Mouse (Mus musculus): ENCODE measurements at regions not wholly inside any gene's neighbourhood (a gene's known extent, or its start where the extent isn't known, plus 50 kb on each side); places are given as distances from the start of the nearest gene placed in this dataset.
"Not testable (repeated sequence)": the region's sequence is repeated elsewhere in the genome, so short reads cannot be mapped to it uniquely, and the experiment has no call there.

DNA sequence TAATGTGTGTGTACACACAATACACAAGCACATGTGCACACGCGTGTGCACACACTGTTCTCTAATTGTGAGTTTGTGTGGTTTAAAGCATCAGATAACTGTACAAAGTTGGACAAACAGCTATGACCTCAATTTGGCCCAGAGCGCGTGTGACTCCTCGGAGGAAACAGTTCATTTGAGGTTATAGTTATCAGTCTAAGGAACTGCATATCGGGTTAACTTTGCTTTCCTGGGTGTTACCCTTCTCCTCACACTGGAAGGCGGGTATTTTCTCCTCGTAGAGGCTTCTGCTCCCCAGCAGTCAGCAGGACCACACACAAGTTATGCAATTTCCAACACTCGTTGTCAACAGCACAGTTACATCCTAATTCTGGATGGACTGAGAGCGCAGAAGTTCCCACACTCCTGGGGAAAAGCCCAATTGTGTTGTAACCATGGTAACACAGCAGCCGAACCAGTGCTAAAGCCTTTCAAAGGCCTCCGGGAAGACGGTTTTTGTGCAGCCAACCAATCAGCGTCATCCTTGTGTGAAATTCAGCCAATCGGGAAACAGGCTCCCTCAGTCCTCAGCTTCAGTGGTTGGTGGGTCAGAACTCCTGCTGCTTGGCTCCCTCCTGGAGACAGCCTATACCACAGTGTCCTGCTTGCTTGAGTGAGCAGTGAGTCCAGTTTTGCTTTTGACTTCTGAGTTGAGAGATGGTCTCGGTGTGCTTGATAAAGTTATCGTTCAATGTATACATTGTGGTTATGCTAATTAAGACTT, 198.6 kb upstream of the Hs6st1 start:
- DNase-seq, result peak; percentile 39

DNA sequence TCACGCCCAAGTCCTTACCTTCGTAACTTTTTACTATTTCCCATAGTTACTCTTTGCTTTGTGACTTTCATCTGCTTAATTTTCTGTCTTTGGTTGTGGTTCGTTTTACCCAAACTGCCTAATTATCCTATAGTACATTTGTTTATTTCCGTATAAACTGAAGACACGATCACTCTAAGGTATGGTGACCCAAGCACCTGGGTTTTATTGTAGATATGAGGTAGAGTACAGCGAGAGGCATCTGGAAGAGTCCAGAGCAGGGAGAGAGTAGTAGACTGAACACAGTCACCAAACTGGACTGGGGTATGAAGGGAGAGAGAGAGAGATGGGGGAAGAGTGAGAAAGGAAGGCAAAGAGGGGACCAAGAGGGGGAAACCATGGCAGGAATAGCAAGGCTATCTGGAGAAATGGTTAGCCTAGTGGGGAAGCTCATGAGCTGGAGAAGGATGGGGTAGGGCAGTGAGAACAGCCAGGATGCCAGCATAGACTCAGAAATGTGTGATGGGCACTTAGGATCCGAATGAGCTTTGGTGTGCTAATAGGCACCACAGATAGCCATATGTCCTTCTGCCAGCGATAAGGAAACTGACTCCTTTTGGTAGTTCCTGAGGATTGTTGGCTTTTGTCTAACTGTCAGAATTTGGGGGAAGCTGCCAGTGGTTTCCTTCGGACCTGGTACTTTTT, 197.9 kb upstream of the Hs6st1 start:
- DNase-seq, result no peak

DNA sequence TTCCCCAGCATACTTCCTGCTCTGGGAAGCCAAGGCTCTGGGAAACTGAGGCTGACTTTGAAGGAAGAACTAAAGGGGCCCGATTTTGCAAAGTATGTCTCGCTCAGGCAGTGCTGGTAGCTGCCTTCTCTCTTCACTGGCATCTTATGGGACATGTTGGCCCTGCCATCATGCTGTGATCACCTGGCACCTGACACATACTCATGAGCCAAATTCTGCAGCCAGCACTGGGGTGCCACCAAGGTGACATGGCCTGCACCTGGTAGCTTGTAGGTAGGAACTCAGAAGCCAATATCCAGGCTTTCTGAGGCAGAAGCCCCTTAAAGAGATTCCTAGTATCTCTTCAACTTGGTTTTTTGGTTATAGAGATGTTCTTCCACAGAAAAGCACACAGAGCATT, 195.2 kb upstream of the Hs6st1 start:
- no peak for DNase-seq

DNA sequence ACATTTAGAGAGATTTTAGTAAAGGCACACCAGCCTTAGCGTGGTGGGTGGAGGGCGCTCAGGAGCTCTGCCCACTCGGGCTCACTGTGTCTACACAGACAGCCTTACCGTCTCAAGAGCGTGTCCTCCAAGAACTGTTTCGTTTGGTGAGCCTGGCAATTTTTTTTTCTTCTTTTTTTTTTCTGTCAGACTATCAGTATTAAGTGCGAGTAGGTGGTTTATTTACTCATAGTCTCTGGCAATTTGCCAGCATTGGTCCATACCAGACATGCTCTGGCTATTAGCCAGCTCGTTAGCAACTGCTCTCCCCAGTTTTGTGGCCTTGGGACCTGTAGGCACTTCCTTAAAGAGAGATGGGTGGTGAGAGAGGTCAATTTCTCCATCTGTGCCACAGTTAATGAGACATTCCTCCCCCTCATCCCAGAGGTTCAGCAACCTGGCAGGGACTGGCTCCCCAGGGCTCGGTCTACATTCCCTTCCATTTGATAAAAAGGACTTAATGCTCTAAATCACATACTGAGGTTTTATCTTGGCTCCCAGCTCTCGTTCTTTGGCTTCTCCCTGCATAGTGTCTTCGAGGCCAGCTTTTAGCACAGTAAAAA, 192.9 kb upstream of the Hs6st1 start:
- DNase-seq, result no peak

DNA sequence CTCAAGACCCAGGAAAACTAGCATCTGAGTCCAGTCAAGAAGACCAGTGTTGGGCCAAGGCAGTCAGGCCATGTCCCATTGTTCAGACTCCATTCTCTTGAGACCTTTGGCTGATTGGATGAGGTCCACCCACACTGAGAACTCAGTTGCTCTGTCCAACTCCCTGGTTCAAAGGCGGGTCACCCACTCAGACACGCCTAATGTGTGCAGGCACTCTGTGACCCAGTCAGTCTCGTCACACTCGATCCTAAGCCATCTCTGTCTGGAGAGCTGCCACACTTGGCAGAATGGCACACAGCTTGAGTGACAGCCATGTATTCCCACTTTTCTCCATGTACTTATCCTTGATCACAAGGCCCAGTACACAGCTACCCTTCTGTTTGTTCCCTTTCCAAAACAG, 189.8 kb upstream of the Hs6st1 start:
- DNase-seq, result no peak

DNA sequence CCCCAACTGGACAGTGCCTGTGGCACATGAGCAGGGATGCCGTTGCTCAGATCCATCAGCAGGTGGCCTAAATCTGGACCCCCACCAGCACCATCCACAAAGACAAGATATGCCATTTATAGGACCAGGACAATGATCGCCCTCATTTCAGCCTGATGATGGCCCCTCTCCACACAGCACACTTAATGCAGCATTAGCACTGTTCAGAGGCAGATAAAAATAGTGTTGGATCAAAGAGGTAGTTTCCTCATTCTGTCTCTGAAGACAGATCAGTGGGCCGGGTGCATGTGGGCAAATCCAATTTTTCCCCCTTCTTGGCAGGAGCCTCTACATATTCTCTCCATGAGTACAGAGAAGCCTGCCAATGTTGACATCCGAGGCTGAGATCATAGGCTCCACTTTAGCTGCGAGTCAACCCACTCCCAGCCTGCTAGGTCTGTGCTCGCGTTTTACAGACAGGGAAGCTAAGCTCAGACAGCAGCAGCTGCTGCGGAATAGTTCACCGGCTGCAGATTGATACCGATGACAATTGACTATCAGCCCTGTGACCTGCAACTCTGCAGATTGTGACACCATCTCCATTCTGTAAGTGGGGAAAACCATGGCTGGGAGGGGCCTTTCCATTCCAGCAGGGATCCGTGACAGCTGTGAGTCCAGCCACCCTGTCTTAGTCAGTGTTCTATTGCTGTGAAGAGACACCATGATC, 188.7 kb upstream of the Hs6st1 start:
- peak; percentile 52 for DNase-seq

DNA sequence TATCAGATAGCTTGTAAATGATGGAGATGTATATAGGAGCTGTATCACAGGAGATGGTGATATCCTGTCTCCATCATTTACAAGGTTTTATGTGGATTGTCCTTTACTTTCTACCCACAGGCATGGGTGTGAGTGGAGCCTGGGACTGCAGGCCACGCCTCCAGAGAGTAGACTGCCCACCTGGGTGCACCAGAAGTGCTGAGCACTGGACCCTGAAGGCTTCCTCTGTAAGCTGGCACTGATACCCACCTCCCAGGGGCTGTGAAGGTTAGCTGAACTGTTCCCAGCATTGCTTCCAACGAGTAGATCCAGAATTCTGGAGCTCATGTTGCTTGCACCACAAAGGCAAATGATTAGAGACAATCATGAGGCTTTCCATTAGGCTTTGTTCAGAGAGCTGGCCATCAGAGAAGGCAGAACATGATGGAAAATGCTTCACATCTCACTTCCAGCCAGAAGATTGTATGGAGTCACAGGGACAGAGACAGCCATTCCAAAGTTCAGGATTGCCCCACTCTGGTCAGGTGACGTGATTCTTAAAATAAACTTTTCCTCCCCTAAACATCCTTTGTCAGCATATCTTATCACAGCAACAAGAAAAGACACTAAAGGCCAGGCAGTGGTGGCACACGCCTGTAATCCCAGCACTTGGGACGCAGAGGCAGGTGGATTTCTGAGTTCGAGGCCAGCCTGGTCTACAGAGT, 187.5 kb upstream of the Hs6st1 start:
- no peak for DNase-seq

DNA sequence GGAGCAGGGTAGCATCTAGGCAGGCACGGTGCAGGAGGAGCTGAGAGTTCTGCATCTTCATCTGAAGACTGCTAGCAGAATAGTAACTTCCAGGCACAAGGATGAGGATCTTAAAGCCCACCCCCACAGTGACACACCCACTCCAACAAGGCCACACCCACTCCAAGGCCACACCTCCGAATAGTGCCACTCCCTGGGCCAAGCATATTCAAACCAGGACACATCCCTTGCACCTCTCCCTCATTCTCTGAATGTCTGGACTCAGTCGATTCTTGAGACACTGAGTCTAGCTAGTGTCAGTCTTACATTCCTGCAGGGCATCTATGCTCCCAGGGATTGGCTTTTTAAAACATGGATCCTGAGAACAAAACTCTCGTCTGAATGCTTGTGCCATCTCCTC, 186.7 kb upstream of the Hs6st1 start:
- DNase-seq, result no peak

DNA sequence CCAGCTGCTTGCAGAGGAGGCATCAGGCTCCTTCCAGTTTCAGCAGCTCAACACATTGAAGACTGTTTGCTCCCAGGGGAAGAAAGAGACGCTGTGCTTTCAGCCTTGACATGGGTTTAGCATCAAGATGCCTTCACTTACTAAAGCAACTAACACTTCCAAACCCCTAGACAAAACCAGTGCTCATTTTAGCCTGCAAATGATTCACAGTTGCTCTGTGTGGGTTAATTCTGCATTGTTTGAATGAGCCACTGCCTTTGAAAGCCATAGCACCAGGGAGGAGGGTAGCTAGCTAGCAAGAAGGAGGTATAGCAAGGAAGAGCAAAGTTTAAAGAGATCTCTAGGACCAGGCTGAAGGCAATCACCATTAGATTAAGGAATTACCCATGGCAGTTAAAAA, 186.1 kb upstream of the Hs6st1 start:
- DNase-seq, result no peak

DNA sequence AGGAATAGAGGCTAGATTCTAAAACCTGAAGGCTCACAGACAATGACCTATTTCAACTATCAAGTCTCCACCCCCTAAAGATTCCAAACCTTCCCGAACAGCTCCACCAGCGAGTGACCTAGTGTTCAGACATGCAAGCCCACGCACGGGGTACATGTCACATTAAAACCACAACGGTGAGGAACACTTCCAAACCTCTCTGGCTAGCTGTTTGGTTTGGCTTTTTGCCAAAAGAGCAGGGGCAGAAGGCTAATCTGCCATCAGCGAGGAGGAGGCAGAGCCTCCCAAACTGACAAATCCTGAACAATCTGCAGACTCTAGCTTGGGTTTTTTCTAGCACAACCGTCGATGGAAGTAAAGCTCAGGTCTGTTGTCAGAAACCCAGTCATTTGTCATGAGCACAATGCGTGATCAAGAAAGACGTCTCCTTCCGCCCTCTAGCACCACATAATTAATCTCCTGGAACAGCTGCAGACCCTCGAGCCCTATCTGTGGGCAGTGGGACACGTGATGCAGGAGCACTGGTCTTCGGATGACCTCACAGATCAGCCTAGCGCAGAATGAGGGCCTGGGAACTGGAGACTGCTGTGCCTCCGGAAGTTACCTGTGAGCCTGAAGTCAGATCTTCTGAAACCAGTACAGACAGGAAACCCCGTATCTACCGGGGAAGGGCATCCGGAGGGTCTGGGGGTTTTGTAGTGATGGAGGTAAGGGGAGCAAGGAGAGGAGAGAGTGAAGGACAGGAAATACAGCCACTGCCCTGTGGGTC, 178.3 kb upstream of the Hs6st1 start:
- no peak for DNase-seq

DNA sequence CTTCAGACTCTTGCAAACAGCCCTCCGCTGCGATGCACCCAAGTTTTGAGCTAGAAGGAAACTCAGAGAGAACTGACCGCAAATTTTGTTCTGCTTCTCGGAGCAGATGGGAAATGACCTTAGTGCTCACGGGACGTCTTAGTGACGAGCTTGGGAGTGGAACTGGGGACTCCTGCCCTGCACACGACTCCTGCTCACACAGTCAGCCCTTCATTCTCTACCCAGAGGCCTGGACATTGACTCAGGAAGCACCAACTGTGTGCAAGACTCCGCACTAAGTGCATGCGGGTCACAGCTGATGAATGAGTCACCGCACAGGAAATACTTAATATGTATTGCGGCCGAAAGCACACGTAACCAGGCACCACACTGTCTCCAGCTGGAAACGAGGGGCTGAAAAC, 177.7 kb upstream of the Hs6st1 start:
- no peak for DNase-seq

DNA sequence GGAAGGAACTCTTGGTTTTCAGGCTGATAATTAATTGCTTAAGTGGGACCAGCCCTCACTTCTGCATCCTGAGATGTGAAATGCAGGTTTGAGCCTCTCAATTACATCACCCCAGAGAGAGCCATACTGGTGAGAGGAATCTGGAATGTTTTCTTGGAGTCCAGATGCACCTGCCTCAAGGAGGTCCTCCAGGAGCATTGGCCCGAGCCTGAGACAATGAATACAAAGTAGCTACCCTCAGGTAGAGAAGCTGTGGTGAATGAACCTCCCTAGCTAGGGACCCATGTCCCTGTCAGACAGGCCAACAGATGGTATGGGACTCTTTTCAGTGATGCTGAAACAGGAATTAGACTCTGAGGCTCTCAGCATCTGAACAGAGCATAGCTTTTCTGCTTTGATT, 168.7 kb upstream of the Hs6st1 start:
- no peak for DNase-seq

DNA sequence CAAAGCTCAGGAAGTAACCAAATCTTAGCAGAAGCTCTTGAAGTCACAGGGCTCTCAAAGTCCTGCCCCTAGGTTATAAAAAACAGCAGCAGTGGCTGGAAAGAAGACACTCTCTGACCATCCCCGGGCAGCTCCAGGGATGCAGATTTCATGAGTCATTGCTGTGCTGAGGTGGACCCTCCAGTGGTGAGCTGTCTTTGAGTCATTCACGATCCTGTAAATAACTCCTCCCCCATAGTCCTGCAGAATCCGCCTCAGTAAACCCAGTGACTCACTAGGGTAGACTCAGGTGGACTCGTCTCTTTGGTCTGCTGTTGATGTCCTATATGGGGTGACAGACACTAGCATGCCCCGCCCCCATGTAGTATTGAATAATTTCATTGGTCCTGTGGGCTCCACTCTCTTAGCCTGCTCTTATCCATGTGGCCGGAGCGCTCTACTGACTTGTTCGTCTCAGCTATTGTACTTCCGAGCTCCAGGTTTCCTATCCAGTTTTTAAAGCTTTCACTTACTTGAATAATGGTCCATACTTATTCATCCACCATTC, 164.1 kb upstream of the Hs6st1 start:
- DNase-seq, result no peak

DNA sequence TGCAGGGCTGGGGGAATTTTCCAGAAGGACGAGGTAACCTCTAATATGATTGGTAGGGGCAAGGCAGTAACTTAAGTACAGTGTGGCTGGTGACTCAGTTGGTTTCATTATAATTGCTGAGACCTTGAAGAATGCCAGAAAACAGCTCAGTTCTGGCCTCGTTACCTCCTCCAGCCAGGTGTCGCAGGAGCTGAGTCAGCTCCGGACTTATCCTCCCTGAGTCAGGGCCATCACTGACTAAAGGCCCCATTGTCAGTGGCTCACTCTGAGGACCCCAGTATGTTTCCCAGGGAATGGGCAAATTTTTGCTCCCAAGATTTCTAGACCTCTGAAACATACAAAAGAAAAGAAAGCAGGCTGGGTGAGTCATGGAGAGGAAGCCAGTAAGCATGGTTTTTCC, 154.6 kb upstream of the Hs6st1 start:
- no peak for DNase-seq

DNA sequence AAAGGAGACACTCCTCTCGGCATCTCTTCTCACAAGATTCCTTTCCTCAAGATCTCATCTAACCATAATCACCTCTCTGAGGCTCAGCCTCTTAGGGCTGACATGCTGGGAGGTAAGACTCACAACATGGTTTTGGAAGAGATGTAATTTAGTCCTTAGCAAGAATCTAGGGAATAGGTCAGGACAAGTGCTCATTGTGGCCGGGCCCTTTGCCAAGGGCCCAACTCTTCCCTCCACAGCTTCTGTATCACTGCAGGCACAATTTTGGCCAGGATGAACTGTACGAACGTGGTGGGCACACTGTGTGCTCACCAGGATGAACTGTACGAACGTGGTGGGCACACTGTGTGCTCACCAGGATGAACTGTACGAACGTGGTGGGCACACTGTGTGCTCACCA, 154.0 kb upstream of the Hs6st1 start:
- DNase-seq, result not testable (repeated sequence)

DNA sequence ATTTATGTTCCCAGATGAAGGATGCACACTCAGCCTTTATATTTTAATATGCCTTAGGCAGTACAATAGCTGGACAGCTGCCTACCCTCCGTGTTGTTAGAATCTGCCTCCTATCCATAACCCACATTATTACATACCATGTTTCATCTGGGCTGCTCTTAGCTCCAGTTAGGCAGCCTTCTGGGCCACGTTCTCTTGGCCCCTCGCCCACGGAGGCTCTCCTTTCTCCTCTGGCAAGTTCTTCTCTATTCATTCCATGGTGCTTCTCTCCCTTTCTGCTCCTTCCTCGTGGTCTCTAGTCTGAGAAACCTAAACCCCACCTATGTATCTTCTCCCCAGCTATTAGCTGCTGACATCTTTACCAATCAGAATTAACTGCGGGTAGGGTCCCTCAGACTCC, 152.7 kb upstream of the Hs6st1 start:
- DNase-seq, result peak; percentile 47

DNA sequence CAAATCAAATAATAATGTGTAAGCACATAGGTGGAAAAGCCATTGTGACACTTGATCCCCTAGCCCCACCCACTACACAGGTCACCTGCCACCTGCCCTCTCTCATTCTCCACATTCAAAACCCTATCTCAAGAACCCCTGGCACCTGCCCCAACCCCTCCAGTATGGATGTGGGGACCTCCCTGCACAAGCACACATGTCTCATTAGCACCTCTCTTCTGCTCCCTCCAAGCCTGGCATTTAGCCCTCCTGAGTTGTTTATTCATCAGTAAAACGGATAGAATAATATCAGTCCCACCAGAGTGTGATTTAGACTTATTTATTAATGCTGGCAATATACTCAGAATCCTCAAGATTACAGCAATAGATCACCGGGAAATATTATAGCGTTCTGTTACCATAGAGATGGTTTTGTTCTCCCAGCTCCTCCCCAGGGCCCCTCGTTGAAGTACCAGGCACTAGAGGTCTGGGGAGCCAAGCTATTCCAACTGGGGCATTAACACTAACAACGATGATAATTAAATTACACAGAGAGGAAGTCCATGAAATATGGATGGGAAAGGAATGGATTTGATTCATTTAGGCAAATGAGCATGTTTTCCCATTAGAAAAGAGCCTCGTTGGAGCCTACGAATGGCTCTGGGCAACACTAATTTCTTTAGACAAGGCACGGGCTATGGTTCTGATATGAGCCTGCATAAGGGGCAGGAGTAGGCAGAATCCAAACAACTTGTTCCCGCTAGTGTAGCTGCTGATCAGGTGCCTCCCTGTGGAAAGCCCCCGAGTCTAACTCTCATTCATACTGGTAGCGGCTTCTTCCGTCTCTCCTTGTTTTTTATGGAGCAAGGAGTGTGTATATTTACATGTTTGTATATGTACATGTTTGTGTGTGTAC, 148.1 kb upstream of the Hs6st1 start:
- no peak for DNase-seq

DNA sequence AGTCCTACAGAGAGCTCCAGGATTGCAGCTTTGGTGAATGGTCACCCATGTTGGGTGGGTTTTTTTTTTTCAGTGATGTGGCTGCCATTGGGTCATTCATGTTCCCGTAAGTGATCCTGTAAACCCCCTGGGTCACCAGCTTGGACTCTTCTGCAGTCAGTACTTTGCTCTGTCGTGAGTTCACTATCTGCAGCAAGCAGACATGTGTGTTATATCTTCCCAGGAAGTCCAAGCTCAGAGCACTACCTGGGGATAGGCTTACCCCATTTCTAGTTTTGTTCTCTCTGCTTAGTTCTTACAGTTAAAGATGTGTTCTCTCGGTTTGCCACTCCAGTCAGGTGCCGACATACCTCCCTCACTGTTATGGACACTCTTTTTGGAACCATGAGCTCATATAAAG, 143.4 kb upstream of the Hs6st1 start:
- DNase-seq, result no peak

DNA sequence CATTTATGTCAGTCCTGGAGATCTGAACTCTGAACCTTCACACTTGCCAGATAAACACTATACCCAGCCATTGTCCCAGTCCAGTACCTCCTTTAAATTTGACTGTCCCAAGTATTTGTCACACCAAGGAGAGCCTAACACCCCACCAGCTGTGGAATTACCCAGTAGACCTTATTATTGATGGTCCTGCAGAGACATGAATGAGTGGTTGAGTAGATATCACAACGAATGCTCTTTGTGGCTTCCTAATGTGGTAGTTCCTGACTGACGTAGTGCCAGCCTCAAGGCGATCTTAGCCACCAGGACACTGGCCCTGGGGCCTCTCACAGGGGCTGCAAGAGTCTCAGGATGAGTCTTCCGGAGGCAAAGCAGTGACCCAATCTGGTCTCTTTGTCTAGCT, 142.9 kb upstream of the Hs6st1 start:
- DNase-seq, result no peak

Data from gastrocnemius, postnatal 10 days (tissue).